Mouse (Mus musculus) urinary bladder, postnatal 36 days (tissue): Measurements from ENCODE around the gene Nsmf.
A peak's percentile ranks its signal among the peaks of the same experiment; 100 is the strongest.

Experiments
- DNase-seq, 2 experiments: peaks; one replicate each; pipeline ENCODE4 v3.0.0; 2022; ENCODE audit warnings: low spot score in 2 of 2, mixed read lengths in 1 of 2

The Nsmf gene

GRCm38 (mm10) chr2:25054221-25055067 is at the start of gene Nsmf:
Gene Nsmf, plus strand, starts transcription at chr2:25054355.
- peak; percentile 82 to 86 for DNase-seq

DNA sequence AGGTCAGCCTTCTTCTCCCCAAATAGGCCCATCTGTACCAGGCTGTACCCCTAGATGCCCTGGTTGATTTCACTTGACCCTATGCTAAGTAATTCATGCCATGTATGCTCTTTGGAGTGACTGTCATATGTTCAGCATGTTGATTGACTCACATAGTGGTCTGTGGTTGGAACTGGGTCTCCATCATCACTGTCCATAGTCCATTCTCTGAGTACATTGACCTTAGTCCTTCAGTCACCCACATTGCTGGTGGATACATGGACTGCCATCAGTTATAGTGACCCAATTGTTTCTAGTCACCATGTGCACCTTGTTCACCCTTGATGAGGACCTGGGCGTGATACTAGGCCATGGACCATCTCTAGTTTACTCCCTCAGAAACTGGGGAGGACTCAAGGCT is 47.4 kb upstream of the Nsmf start:
- DNase-seq, result no peak

DNA sequence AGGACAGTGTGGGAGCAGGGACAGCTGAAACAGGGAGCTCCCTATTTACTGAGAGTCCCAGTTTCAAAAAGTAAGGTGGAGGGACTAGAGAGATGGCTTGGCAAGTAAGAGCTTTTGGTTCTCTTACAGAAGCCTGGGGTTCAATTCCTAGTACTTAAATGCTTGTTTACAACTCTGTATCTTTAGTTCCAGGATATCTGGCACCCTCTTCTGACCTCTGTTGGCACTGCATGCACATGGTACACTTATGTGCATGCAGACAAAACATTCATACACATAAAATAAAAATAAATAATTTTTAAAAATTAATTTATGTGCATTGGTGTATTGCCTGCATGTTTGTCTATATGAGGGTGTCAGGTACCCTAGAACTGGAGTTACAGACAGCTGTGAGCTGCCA is 45.9 kb upstream of the Nsmf start:
- no peak for DNase-seq

DNA sequence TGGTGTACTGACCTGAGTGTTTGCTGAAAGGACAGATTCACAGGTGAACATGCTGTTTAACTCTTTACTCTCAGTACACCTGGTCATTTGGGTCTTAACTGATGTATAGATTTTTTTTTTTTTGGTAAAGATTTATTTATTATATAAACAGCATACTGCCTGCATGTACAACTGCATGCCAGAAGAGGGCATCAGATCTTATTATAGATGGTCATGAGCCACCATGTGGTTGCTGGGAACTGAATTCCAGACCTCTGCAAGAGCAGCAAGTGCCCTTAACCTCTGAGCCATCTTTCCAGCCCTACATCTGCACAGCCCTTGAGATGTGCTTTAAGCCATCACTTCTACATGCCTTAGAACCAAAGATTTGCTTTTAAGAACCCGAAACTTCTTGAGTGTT is 31.5 kb upstream of the Nsmf start:
- no peak for DNase-seq

GRCm38 (mm10) chr2:25025109-25025508 is 29.0 kb upstream of the Nsmf start:
- DNase-seq, result no peak

DNA sequence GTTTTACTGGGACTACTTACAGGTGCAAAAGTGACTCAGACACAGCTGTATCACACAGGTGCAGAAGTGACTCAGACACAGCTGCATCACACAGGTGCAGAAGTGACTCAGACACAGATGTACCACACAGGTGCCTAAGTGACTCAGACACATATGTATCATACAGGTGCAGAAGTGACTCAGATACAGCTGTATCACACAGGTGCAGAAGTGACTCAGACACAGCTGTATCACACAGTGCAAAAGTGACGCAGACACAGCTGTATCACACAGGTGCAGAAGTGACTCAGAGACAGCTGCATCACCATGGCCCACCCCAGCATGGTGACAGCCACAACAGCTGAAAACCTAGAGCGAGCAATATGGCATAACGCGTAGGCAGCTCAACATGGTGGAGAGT is 19.2 kb upstream of the Nsmf start:
- no peak for DNase-seq

DNA sequence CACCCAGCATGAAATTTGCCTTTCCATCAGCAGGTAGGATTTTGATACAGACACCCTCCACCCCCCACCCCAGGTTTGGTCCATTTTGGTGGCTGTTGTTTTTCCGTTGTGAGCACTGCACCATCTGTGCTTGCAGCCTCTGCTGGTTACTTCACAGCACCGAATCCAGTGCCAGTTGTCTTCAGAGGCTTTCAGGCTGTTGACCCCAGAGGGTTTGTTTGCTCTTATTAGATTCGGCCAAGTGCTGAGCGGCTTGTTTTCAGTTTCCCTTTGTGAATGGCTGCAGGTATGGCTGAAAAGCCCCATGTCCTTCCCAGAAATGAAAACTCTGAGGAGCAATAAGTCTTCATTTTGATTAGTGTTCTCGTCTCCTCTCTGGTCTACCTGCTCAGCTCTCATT is 14.1 kb upstream of the Nsmf start:
- no peak for DNase-seq

DNA sequence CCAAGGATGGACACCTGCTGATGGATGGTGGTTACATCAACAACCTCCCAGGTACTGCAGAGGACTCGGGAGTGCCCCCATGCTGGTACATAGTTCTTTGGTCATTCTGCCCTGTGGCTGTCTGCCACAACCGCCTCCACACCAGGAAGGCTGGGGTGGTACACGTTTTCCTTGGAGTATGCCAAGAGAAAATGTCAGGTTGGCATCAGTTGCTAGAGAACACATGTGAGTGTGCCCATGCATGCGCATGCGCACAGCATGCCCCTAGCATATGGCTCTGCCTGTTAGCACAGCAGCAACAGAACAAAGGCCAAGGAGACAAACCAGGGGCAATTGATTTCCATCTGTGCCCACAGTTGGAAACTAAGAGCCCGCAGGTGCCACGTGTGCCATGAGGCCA is 3.2 kb upstream of the Nsmf start:
- no peak for DNase-seq

DNA sequence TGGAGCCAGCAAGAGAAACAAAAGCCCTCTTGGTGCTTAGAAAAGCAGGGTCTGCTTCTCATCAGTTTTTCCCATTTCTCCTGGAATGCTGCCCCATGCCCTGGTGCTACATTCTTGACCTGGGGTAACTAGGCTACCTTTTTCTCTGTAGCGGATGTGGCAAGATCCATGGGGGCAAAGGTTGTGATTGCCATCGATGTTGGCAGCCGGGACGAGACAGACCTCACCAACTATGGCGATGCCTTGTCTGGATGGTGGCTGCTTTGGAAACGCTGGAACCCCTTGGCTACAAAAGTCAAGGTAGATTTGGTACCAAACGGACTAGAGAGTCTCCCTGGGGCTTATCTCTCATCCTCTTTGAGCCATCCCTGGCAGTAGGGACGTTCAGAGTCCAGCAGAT is 2.7 kb upstream of the Nsmf start:
- no peak for DNase-seq

DNA sequence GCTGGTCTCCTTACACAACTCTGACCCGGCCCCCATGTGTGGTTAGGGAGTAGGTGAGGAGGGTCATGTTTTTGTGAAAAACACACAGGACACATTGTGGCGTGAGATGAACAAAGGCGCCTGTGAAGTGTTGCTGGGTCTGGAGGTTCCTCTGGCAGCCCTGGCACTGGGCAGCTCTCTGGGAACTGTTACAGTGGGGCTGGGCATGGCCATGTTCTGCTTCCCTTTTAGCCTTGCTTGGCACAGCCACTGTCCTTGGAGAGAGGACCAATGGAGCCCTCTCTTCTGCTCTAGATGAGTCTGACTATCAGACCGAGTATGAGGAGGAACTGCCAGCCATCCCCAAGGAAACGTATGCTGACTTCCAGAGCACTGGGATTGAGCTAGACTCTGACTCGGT is 1.1 kb upstream of the Nsmf start:
- no peak for DNase-seq

DNA sequence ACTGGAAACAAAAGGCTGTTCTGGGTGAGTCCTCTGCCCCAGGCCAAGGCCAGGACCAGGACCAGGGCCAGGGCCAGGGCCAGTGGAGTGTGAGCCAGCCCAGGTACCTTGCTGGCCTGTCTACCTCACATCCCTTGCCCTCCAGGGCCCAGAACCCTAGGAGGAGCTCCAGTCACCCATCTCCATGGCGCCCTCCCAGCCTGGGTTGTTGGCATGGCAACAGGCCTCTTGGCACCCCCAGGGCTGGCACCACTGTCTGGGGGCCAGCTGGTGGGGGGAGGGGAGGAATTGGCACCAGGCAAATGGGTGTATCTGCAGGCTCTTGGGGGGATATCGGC is 882 bp downstream of the Nsmf start:
- no peak for DNase-seq

DNA sequence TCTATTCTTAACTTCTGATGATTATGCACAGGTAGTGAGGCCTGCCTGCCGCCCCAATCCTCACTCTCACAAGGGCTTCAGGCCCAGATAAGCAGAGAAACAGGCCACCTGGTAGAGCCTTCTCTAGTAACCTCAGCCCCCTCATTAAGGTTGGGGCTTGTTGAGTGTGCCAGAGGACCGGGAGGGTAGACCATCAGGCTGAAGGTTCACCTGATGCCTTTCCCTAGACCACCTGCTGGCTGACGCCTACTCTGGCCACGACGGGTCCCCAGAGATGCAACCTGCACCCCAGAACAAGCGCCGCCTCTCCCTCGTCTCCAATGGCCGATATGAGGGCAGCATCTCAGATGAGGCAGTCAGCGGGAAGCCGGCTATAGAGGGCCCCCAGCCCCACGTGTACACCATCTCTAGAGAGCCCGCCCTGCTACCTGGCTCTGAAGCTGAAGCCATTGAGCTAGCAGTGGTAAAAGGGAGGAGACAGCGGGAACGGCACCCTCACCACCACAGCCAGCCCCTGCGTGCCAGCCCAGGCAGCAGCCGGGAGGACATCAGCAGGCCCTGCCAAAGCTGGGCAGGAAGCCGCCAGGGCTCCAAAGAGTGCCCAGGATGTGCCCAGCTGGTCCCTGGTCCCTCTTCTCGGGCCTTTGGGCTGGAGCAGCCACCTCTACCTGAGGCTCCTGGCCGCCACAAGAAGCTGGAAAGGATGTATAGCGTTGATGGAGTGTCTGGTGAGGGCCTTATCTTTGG is 1.4 kb downstream of the Nsmf start:
- no peak for DNase-seq

- no peak for DNase-seq
Observed at GRCm38 (mm10) chr2:25058926-25059325, 4.8 kb downstream of the Nsmf start.

DNA sequence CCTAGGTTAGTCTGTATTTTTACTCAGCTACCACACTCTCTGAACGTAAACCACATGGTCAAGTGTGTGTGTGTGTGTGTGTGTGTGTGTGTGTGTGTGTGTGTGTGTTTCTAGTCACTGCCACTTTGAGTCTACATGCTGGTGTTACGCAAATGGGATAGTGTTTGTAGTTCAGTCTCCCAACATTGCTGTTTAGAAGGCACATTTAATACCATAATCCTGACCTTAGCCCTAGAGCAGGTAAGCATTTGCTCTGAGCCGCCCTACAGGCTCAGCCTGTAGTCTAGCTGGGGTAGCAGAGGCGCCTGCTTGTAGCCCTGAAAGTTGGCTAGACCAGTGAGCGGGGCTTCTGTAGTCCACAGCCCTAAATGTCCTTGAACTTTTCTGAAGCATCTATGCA is 9.4 kb downstream of the Nsmf start:
- no peak for DNase-seq

DNA sequence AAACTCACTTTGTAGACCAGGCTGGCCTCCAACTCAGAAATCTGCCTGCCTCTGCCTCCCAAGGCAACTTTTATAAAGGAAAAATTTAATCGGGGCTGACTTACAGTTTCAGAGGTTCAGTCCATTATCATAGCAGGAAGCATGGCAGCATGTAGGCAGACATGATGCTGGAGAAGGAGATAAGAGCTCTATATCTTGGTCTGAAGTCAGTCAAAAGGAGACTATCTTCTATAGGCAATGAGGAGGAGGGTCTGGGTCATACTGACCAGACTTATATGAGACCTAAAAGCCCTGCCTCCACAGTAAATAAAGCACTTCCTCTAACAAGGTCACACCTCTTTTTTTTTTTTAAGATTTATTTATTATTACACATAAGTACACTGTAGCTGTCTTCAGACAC is 10.1 kb downstream of the Nsmf start:
- DNase-seq, result no peak

GRCm38 (mm10) chr2:25065537-25065936 is 11.4 kb downstream of the Nsmf start:
- no peak for DNase-seq

GRCm38 (mm10) chr2:25066552-25066951 is 12.4 kb downstream of the Nsmf start:
- DNase-seq, result no peak

GRCm38 (mm10) chr2:25069537-25069936 is 15.4 kb downstream of the Nsmf start:
- no peak for DNase-seq

DNA sequence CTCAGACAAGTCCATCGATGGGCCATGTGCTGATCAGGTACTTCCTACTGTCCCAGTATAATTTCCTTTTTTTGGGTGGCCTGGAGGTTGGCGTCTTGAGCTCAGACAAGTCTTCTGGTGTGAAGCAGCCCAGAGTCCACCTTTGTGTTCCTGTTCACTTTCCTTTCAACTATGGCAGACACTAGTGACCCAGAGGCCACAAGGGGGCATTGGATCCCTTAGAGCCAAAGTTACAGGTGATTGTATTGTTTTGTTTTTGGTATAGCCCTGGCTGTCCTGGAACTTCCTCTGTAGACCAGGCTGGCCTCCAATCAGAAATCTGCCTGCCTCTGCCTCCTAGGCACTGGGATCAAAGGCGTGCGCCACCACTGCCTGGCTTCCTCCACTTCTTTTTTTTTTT is 18.2 kb downstream of the Nsmf start:
- DNase-seq, result no peak

- DNase-seq, result peak in 1 of 2 experiments; percentile 12
Observed at GRCm38 (mm10) chr2:25075506-25075905, 21.4 kb downstream of the Nsmf start.

- no peak for DNase-seq
Observed at GRCm38 (mm10) chr2:25078967-25079366, 24.8 kb downstream of the Nsmf start.

- no peak for DNase-seq
Observed at GRCm38 (mm10) chr2:25080076-25080475, 25.9 kb downstream of the Nsmf start, which contains the start of gene Entpd8. Gene Entpd8, plus strand, starts transcription at chr2:25080304.

DNA sequence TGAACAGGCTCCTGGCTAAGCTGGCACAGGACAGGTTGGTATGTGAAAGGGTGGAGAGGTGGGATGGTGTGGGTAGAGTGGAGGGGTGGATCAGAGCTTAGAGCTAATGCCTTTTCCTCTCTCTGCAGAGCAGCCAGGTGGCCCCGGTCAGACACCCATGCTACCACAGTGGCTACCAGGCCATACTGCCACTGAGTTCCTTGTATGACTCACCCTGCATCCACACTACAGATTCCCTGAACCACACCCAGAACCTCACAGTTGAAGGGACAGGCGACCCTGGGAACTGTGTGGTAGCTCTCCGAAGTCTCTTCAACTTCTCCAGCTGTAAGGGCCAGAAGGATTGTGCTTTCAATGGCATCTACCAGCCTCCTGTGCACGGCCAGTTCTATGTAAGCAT is 29.5 kb downstream of the Nsmf start:
- no peak for DNase-seq
